Mouse (Mus musculus): Measurements from ENCODE around the gene Chrna4. TPM values are rescaled to one million over a fixed set of nuclear protein-coding genes. Genes with fewer than 3 reads are reported as not detected.

The Chrna4 gene
- total and polyA plus RNA-seq, 3 experiments, result 0.12 TPM; not detected in 2

DNA sequence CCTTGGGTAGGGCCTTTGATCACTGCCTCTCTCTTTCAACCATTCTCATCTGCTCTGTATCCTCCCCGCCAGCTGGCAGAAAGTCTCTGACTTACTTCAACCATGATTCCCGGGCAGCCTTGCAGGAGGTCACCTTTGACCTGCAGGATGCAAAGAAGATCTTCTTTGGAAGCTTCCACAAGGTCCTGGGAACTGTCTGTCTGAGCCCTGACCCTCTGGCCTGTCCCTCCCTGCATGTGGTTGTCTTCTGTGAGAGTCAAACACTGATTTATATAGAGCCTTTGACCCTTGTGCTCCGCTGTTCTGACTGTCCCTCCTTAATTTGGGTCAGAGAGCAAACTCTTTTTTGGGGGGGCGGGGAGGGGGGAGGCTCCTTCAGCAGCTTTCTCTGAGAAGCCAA lies 36.3 kb downstream of the Chrna4 start:
- no peak for DNase-seq (ENCODE audit: low read depth, low spot score)
- Histone ChIP-seq H3K36me3 (ENCODE audit: control insufficient read depth in 1 of 2, insufficient read depth in 2 of 2, low read length in 2 of 2) (no peaks in the 10 kb centered on the region), H3K79me2 (ENCODE audit: control insufficient read depth, insufficient read depth, low read length, poor library complexity) (no peaks in the 10 kb centered on the region), H3K4me1 (ENCODE audit: control insufficient read depth in 1 of 2, insufficient read depth in 2 of 2, low read length in 2 of 2) (no peaks in the 10 kb centered on the region), H3K9me3 (replicated peaks; ENCODE audit: insufficient read depth, low read length) (no peaks in the 10 kb centered on the region), H3K9ac (ENCODE audit: control insufficient read depth, low read depth, low read length, poor library complexity, severe bottlenecking) (no peak overlapping the region), H3K27ac (ENCODE audit: control insufficient read depth, low read depth, low read length) (no peak overlapping the region), H3K4me3 (ENCODE audit: control insufficient read depth in 1 of 2, insufficient read depth in 1 of 2, low read depth in 2 of 2, low read length in 2 of 2) (no peak overlapping the region), H3K27me3 (ENCODE audit: control insufficient read depth in 1 of 2, insufficient read depth in 2 of 2, low read length in 2 of 2) (peaks cover 0 to 8% of the 10 kb centered on the region in 2 experiments; a peak in 3 of 4 replicates)
- TF ChIP-seq CHD1 (IDR thresholded peaks at IDR 0.05; ENCODE audit: low read depth, low read length), result no peak

DNA sequence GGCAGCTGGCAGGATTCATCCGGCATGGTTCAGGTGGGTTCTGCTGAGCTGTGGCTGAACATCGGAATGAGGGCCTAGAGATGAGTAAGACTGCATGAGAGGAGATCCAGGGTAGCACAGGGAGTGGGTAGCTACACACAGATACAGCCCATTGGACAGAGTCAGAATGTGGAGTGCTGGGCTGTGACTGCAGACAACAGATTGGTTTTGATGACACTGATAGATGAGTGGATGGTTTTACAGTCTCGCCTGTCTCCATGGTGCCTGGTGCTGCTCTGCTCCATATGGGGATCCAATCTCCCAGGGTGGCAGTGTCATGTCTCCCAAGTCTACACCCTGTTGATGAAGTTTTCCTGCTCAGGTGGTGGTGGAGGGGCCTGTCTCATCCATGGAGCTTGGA lies 46.4 kb downstream of the Chrna4 start:
- no peaks in the 10 kb centered on the region for H3K27me3 ChIP-seq (ENCODE audit: control insufficient read depth in 1 of 2, insufficient read depth in 2 of 2, low read length in 2 of 2)
- no peaks in the 10 kb centered on the region for H3K9me3 ChIP-seq (replicated peaks; ENCODE audit: insufficient read depth, low read length)
- no peaks in the 10 kb centered on the region for H3K4me1 ChIP-seq (ENCODE audit: control insufficient read depth in 1 of 2, insufficient read depth in 2 of 2, low read length in 2 of 2)
- H3K27ac ChIP-seq (ENCODE audit: control insufficient read depth, low read depth, low read length), result no peak overlapping the region
- no peaks in the 10 kb centered on the region for H3K36me3 ChIP-seq (ENCODE audit: control insufficient read depth in 1 of 2, insufficient read depth in 2 of 2, low read length in 2 of 2)
- no peak overlapping the region for H3K9ac ChIP-seq (ENCODE audit: control insufficient read depth, low read depth, low read length, poor library complexity, severe bottlenecking)
- no peak overlapping the region for H3K4me3 ChIP-seq (ENCODE audit: control insufficient read depth in 1 of 2, insufficient read depth in 1 of 2, low read depth in 2 of 2, low read length in 2 of 2)
- TF ChIP-seq BHLHE40 (IDR thresholded peaks at IDR 0.05; ENCODE audit: borderline replicate concordance, low read depth, low read length) (no peak), SIN3A (IDR thresholded peaks at IDR 0.05; ENCODE audit: low read length) (no peak), EP300 (IDR thresholded peaks at IDR 0.05; ENCODE audit: low read depth in 1 of 2, low read length in 2 of 2) (no peak), CTCF (IDR thresholded peaks at IDR 0.05 in 2 of 3, conservative IDR thresholded peaks at IDR 0.05 in 1 of 3; ENCODE audit: control insufficient read depth in 1 of 3, insufficient read depth in 1 of 3, low read depth in 2 of 3, low read length in 3 of 3, poor library complexity in 1 of 3, severe bottlenecking in 1 of 3) (no peak), E2F4 (IDR thresholded peaks at IDR 0.05; ENCODE audit: borderline replicate concordance, low read depth, low read length) (no peak), HCFC1 (IDR thresholded peaks at IDR 0.05; ENCODE audit: low read depth, low read length) (no peak), UBTF (IDR thresholded peaks at IDR 0.05; ENCODE audit: borderline replicate concordance, insufficient read depth, low read depth, low read length) (no peak), NRF1 (IDR thresholded peaks at IDR 0.05; ENCODE audit: insufficient read depth, low read depth, low read length, poor library complexity, severe bottlenecking) (no peak), JUND (IDR thresholded peaks at IDR 0.05; ENCODE audit: low read depth, low read length) (no peak), GATA1 (IDR thresholded peaks at IDR 0.05; ENCODE audit: low read depth, low read length) (no peak), MEF2A (IDR thresholded peaks at IDR 0.05; ENCODE audit: extremely low read depth, insufficient replicate concordance, low read depth, low read length, poor library complexity, severe bottlenecking) (no peak), GABPA (IDR thresholded peaks at IDR 0.05; ENCODE audit: low read depth, low read length) (no peak), USF2 (IDR thresholded peaks at IDR 0.05; ENCODE audit: borderline replicate concordance in 1 of 2, insufficient read depth in 1 of 2, low read depth in 1 of 2, low read length in 2 of 2) (no peak)
- DNase-seq (ENCODE audit: low read depth, low spot score), result no peak
- H3K79me2 ChIP-seq (ENCODE audit: control insufficient read depth, insufficient read depth, low read length, poor library complexity), result no peaks in the 10 kb centered on the region
